Mouse (Mus musculus) liver, adult 2 months (tissue): Measurements from ENCODE around the gene Ttc3. TPM values are rescaled to one million over a fixed set of nuclear protein-coding genes. Genes with fewer than 3 reads are reported as not detected.

Source experiments
- DNase-seq: peaks from one replicate; pipeline ENCODE4 v3.0.0-alpha.2; 2011; ENCODE audit warnings: low read depth, low spot score; ENCODE audit errors: extremely low read depth
- H3K27ac ChIP-seq: fragments of 200-500 bp; replicated peaks from 2 replicates; pipeline ENCODE4 v1.5.1; 2012; ENCODE audit warnings: low read depth, mild to moderate bottlenecking, control low read depth, inconsistent platforms, low read length; ENCODE audit not compliant: insufficient read depth
- H3K27me3 ChIP-seq: fragments of 200-500 bp; 2 replicates; pipeline ENCODE4 v1.6.1; 2012; ENCODE audit warnings: mild to moderate bottlenecking, moderate library complexity, low read length, inconsistent platforms; ENCODE audit not compliant: control insufficient read depth, insufficient read depth
- H3K36me3 ChIP-seq: fragments of 200-500 bp; 2 replicates; pipeline ENCODE4 v1.6.1; 2012; ENCODE audit warnings: low read length, inconsistent platforms; ENCODE audit not compliant: control insufficient read depth, insufficient read depth
- H3K4me1 ChIP-seq: fragments of 200-500 bp; 2 replicates; pipeline ENCODE4 v1.6.1; 2011; ENCODE audit warnings: low read length; ENCODE audit not compliant: control insufficient read depth, insufficient read depth
- H3K4me3 ChIP-seq: fragments of 200-500 bp; 2 replicates; pipeline ENCODE4 v1.5.1; 2011; ENCODE audit warnings: low read depth, mild to moderate bottlenecking, control low read depth, low read length, moderate library complexity; ENCODE audit not compliant: insufficient read depth
- H3K79me2 ChIP-seq: fragments of 200-500 bp; 2 replicates; pipeline ENCODE4 v1.6.1; 2012; ENCODE audit warnings: inconsistent platforms, mild to moderate bottlenecking, low read length, moderate library complexity; ENCODE audit not compliant: control insufficient read depth, insufficient read depth
- H3K9ac ChIP-seq: fragments of 200-500 bp; 2 replicates; pipeline ENCODE4 v1.6.1; 2012; ENCODE audit warnings: low read depth, mild to moderate bottlenecking, control low read depth, inconsistent platforms, low read length
- CTCF ChIP-seq: fragments of 200-500 bp; IDR thresholded peaks from 2 replicates; pipeline ENCODE4 v1.5.1; 2011; ENCODE audit warnings: low read depth, low read length, control low read depth
- POLR2A ChIP-seq: fragments of 200-500 bp; IDR thresholded peaks from 2 replicates; pipeline ENCODE4 v1.6.1; 2011; ENCODE audit warnings: low read length, control low read depth; ENCODE audit not compliant: insufficient read depth; ENCODE audit errors: extremely low read depth
- WGBS: fragments of 180-500 bp; shearing (Covaris S2); methylation state at CpG from one replicate; pipeline ENCODE4 v1.1.7; 2018; 5-methylcytosine and 5-hydroxymethylcytosine counted together
- polyA plus RNA-seq: library from polyadenylated mRNA; depleted of rRNA; stranded (reverse); fragments of >200 nt; gene quantifications from 2 replicates; pipeline ENCODE4 v1.2.3, GENCODE M21; 2012
- total RNA-seq: library from RNA; depleted of rRNA; stranded (reverse); fragments of >200 nt; gene quantifications from 2 replicates; pipeline ENCODE4 v1.2.3, GENCODE M21; 2014

The Ttc3 gene
- total and polyA plus RNA-seq, 2 experiments = 9.3 to 26.7 TPM

DNA sequence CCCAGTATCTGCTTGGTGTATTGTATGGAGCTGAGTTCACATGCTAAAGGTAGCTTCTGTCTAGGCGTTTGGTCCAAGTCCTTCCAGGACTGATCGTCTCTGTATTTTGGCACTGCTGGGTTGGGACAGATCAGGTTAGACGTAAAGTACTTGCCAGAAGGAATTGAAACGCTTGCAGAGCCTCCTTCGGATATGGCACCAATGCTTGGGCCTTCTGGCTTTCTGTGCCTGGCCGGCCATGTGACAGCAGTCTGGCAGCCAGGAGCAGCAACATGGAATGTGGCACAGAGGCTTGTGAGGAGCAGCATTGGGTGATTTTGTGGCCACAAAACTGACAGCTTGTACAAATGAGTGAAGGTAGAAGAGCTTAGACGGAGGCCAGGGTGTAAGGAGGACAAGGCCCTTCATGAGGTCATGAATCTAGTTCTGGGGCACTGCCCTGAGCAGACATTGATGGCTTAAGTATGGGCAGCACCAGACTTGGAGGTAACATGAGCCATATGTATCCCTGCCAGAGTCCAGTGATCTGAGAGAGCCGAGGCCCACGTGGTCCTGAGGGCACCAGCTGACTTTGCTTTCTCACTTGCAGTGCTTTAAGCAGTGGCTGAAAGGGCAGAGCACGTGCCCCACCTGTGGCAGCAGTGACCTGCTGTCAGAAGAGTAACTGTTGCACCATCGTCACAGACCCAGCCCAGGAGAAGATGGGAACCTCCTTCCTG lies 97.1 kb downstream of the Ttc3 start:
- WGBS = 88% methylated on average over 11 of the region's 11 CpGs
- Histone ChIP-seq H3K36me3 (peaks cover 7% of the 10 kb centered on the region; the same call in 1 of the 2 replicates), H3K9ac (no peak overlapping the region), H3K27me3 (no peaks in the 10 kb centered on the region), H3K4me3 (no peak overlapping the region), H3K4me1 (no peaks in the 10 kb centered on the region; the same call in 1 of the 2 replicates), H3K79me2 (no peaks in the 10 kb centered on the region), H3K27ac (no peak overlapping the region)
- DNase-seq = peak; percentile 10
- TF ChIP-seq POLR2A (no peak), CTCF (no peak)

DNA sequence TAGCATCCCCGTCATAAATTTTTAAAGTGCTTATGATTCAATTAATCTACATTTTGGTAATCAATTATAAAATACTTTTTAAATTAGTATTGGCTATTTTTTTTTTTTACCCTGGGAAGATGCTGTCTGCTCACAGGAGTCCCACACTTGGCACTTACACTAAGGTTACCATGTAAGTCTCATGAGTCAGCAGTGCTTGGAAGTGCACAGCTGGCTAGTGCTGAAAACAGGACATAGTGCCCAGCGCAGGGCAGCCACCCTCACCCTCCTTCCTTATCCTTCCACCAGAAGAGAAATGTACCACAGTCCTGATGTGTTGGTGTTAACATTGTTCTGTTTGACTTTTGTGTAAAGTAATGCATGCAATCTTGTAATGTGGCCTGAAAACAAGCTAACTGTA lies 98.0 kb downstream of the Ttc3 start:
- Histone ChIP-seq H3K4me1 (no peaks in the 10 kb centered on the region; the same call in 1 of the 2 replicates), H3K36me3 (peaks cover 7% of the 10 kb centered on the region; the same call in 1 of the 2 replicates), H3K4me3 (no peak overlapping the region), H3K9ac (no peak overlapping the region), H3K27me3 (no peaks in the 10 kb centered on the region), H3K79me2 (no peaks in the 10 kb centered on the region), H3K27ac (no peak overlapping the region)
- TF ChIP-seq POLR2A (no peak), CTCF (no peak)
- DNase-seq = no peak
- 89% methylated on average over 2 of the region's 2 CpGs for WGBS

DNA sequence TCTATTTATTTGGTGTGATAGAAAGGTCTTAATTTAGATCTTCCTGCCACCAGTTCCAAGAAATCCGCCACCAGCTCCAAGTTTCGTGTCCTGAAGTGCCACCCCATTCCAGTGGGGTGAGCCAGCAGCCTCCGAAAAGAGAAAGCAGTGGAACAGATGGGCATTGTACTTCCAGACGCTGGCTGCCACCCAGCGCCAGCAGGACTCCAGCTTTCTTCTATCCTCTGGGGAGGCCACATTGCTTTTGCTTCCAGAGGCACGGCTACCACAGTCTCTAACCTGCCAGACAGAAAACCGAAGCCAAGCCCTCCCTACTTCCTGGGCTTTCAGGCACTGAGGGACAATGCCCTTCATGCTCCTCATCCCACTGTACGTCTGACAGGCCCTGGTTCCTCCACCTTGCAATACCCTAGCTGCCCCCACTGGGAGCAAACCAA lies 102.1 kb downstream of the Ttc3 start:
- WGBS = 66% methylated on average over 8 of the region's 8 CpGs
- no peak overlapping the region for H3K9ac ChIP-seq
- DNase-seq = no peak

DNA sequence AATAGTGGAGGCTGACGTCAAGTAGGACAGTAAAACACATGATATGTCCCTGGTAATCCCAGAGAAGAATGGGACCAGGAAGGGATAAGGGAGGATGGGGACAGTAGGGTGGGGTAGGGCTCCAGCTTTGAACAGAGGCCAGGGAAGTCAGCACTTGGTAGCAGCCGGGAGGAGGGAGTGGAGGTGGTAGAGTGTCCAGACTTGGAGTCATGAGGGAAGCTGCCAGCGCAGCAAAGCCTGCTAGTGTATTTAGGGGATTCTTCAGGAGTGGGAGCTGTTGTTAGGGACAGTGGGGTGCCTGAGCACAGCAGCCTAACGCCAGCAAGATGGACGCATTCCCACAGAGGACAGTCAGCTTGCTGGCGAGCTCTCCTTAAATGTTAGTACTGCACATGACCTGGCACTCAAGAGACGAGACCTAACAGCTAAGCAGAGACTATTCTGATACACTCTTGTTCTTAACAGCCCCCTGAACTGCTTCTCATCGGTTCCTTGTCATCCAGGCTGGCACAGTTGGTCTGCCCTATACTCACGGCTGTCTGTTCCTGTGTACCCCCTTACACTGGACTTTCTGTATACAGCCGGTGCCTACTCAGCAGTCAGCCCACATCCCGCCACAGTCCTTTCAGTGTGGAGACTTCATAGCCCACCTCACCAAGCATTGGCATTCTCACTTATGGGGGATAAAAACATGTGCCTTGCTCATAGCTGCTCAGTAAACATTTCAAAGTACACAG lies 102.8 kb downstream of the Ttc3 start:
- H3K27ac ChIP-seq = no peak overlapping the region
- no peak overlapping the region for H3K9ac ChIP-seq
- no peak overlapping the region for H3K4me3 ChIP-seq
- DNase-seq = no peak
- 87% methylated on average over 11 of the region's 11 CpGs for WGBS
- H3K27me3 ChIP-seq = no peaks in the 10 kb centered on the region
- no peaks in the 10 kb centered on the region for H3K79me2 ChIP-seq
- H3K4me1 ChIP-seq = no peaks in the 10 kb centered on the region; the same call in 1 of the 2 replicates
- peaks cover 3% of the 10 kb centered on the region; the same call in 1 of the 2 replicates for H3K36me3 ChIP-seq
- TF ChIP-seq POLR2A = no peak
- TF ChIP-seq CTCF = no peak

More for the DNA sequence above, 102.1 kb downstream of the Ttc3 start:
- H3K4me3 ChIP-seq = no peak overlapping the region
- H3K79me2 ChIP-seq = no peaks in the 10 kb centered on the region
- H3K4me1 ChIP-seq = no peaks in the 10 kb centered on the region; the same call in 1 of the 2 replicates
- H3K27me3 ChIP-seq = no peaks in the 10 kb centered on the region
- H3K36me3 ChIP-seq = peaks cover 5% of the 10 kb centered on the region; the same call in 1 of the 2 replicates
- no peak overlapping the region for H3K27ac ChIP-seq
- TF ChIP-seq CTCF (no peak), POLR2A (no peak)

DNA sequence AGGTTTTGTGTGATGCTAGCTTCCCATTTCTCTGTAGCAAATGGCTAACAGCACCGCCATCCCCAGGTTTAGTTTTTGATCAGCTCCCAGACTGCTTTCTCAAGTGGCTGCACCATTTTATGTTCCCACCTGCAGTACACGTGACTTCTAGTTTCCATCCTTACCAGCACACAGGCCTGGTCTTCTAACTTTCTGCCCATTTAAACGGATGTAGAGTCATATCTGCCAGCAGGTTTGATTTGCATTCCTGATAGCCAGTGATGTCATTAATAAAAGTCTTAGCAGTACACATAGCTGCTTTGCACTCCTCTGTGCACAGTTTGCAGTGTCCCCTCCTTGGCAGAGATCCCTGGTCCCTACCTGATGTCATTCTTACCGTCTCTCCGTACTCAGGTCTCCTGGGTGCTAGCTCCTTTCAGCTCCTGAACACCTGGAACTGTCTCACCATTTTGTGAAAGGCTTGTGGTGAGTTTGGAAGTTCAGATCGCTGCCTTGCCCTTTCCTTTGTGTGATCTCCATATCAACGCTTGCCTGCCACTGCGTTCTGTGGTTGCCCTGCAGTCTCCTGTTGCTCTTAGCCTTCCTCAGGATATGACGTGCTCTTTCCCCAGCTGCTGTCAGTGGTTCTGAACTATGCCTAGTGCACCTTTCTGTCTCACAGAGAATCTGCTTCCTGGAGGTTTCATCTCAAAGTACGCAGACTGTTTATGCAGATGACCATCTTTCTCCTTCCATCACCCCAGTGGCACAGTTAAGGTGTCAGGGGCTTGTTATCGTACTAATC lies 114.5 kb downstream of the Ttc3 start:
- H3K4me3 ChIP-seq = no peak overlapping the region
- H3K4me1 ChIP-seq = peaks cover 2% of the 10 kb centered on the region; the same call in 1 of the 2 replicates
- H3K36me3 ChIP-seq = no peaks in the 10 kb centered on the region
- 85% methylated on average over 11 of the region's 11 CpGs for WGBS
- no peaks in the 10 kb centered on the region for H3K79me2 ChIP-seq
- no peaks in the 10 kb centered on the region for H3K27me3 ChIP-seq
- no peak overlapping the region for H3K9ac ChIP-seq
- DNase-seq = no peak
- H3K27ac ChIP-seq = no peak overlapping the region
- TF ChIP-seq CTCF (no peak), POLR2A (no peak)
